Mouse (Mus musculus) intestine, embryonic 15.5 days (tissue): ENCODE measurements around the gene Sirt6. TPM values are rescaled to one million over a fixed set of nuclear protein-coding genes. Genes with fewer than 3 reads are reported as not detected.
A peak's percentile ranks its signal among the peaks of the same experiment; 100 is the strongest.

Source experiments
- ATAC-seq: fragments of 200-750 bp; cut with Nextera tagmentation; 2 replicates; pipeline ENCODE4 v1.8.0; 2017; ENCODE audit warnings: moderate TSS enrichment, moderate library complexity
- H3K27ac ChIP-seq: fragments of 300-500 bp; sonication (generic); 2 replicates; pipeline ENCODE4 v1.5.1; 2015; ENCODE audit warnings: mild to moderate bottlenecking, inconsistent platforms
- H3K27me3 ChIP-seq: fragments of 300-500 bp; sonication (generic); replicated peaks from 2 replicates; pipeline ENCODE4 v1.6.1; 2015; ENCODE audit warnings: inconsistent platforms
- H3K36me3 ChIP-seq: fragments of 300-500 bp; sonication (generic); 2 replicates; pipeline ENCODE4 v1.6.1; 2015; ENCODE audit warnings: inconsistent platforms
- H3K4me1 ChIP-seq: fragments of 300-500 bp; sonication (generic); replicated peaks from 2 replicates; pipeline ENCODE4 v1.6.1; 2015; ENCODE audit warnings: inconsistent platforms
- H3K4me2 ChIP-seq: fragments of 300-500 bp; sonication (generic); replicated peaks from 2 replicates; pipeline ENCODE4 v1.6.1; 2015; ENCODE audit warnings: mild to moderate bottlenecking, inconsistent platforms
- H3K4me3 ChIP-seq: fragments of 300-500 bp; sonication (generic); replicated peaks from 2 replicates; pipeline ENCODE4 v1.5.1; 2015; ENCODE audit warnings: inconsistent platforms
- H3K9ac ChIP-seq: fragments of 300-500 bp; sonication (generic); 2 replicates; pipeline ENCODE4 v1.6.1; 2015; ENCODE audit warnings: inconsistent platforms
- H3K9me3 ChIP-seq: fragments of 300-500 bp; sonication (generic); 2 replicates; pipeline ENCODE4 v1.6.1; 2016; ENCODE audit warnings: inconsistent platforms
- WGBS: fragments of 180-500 bp; shearing (Covaris S2); methylation state at CpG from one replicate; pipeline ENCODE4 v1.1.7; 2015; 5-methylcytosine and 5-hydroxymethylcytosine counted together
- polyA plus RNA-seq: library from polyadenylated mRNA; unstranded; fragments of >200 nt; fragmentation: Nextera tagmentation; extraction: Ambion mirVana; gene quantifications from 2 replicates; pipeline ENCODE4 v1.2.1, GENCODE M21; 2015

Gene Sirt6
- polyA plus RNA-seq, 1 experiment from 2014 or later, result 28.9 TPM

DNA sequence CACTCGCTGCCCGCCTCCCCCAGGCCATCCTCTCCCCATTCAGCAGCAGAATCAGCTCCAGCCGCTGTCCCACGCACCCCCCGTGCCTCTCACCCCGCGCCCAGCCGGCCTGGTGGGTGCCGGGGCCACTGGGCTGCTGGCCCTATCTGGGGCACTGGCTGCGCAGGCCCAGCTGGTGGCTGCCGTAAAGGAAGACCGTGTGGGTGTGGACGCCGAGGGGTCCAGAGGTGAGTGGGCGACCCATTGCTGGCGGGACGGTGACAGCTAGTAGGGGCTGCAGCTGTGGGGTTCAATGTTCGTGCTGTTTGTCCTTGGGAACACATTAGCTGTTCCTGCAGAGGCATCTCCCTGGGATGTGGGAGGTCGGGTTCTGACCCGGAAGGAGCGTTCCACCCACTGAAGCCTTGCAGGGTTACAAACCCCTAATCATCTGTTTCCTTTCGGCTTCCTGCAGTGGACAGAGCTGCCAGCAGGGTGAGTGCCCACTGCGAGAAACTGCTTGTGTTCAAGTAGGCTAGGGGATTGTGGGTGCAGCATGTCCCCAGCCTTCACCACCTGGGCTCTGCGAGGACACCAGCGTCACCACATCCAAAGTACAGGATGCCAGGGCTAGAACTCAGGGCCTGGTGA lies 47.0 kb downstream of the Sirt6 start:
- H3K27me3 ChIP-seq, result 0 out of 2 replicates have a peak, but pooled peaks cover 2% of the 10 kb centered on the region
- no peaks in the 10 kb centered on the region for H3K9me3 ChIP-seq
- H3K4me1 ChIP-seq, result peaks cover 12% of the 10 kb centered on the region; the same call in 1 of the 2 replicates
- H3K4me2 ChIP-seq, result no peak overlapping the region
- H3K4me3 ChIP-seq, result no peak overlapping the region
- H3K27ac ChIP-seq, result no peak overlapping the region
- no peaks in the 10 kb centered on the region for H3K36me3 ChIP-seq
- ATAC-seq, result no peak
- WGBS, result 61% methylated on average over 25 of the region's 25 CpGs
- H3K9ac ChIP-seq, result no peak overlapping the region

DNA sequence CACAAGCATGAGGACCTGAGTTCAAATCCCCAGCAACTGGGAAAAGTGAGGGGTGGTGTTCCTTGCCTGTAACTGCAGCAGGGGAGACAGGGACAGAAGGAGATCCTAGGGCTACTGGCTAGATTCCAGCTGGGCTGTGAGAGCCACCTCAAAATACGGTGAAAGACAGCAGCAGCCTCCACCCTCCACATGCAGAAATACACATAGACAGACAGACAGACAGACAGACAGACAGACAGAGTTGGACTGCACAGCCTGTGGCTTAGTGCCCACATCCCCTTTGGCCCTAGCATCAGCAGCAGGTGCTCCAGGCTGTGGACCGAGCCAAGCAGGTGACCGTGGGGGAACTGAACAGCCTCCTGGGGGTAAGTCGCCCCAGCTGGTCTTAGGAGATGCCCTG lies 47.6 kb downstream of the Sirt6 start:
- H3K9ac ChIP-seq, result no peak overlapping the region
- H3K27me3 ChIP-seq, result 0 out of 2 replicates have a peak, but pooled peaks cover 2% of the 10 kb centered on the region
- WGBS, result 62% methylated on average over 4 of the region's 4 CpGs
- peaks cover 16% of the 10 kb centered on the region; the same call in 1 of the 2 replicates for H3K4me1 ChIP-seq
- no peaks in the 10 kb centered on the region for H3K36me3 ChIP-seq
- H3K9me3 ChIP-seq, result no peaks in the 10 kb centered on the region
- no peak overlapping the region for H3K27ac ChIP-seq
- ATAC-seq, result no peak
- no peak overlapping the region for H3K4me2 ChIP-seq
- no peak overlapping the region for H3K4me3 ChIP-seq

DNA sequence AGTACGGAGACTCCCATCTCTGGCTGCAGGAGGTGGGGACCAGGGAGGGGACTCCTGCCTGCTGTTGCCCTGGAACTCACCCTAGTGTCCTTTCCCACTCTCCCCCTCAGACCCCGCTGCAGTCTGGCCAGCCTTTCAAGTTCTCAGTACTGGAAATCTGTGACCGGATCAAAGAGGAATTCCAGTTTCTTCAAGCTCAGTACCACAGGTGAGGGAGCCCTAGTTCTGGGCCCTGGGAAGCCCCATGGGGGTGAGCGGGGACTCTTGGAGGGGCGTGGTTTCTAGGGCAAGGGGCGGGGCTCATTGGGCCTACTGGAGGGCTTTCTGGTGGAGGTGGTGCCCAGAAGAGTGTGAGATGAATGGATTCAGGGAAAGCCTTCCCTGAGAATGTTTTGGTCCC lies 51.9 kb downstream of the Sirt6 start:
- Histone ChIP-seq H3K4me3 (peak overlapping the region; percentile 60), H3K4me1 (peaks cover 44% of the 10 kb centered on the region), H3K27me3 (0 out of 2 replicates have a peak, but pooled peaks cover 3% of the 10 kb centered on the region), H3K4me2 (peak overlapping the region; percentile 92), H3K36me3 (no peaks in the 10 kb centered on the region), H3K27ac (no peak overlapping the region), H3K9ac (peak overlapping the region; percentile 69), H3K9me3 (no peaks in the 10 kb centered on the region)
- WGBS, result 1% methylated on average over 6 of the region's 6 CpGs
- ATAC-seq, result no peak

GRCm38 (mm10) chr10:81575208-81575631 lies 52.4 kb downstream of the Sirt6 start:
- peak overlapping the region; percentile 60 for H3K4me3 ChIP-seq
- WGBS, result 0% methylated on average over 30 of the region's 30 CpGs
- 0 out of 2 replicates have a peak overlapping the region, but pooled peaks have one; percentile 8 for H3K27ac ChIP-seq
- ATAC-seq, result no peak
- H3K9ac ChIP-seq, result peak overlapping the region; percentile 69
- 0 out of 2 replicates have a peak, but pooled peaks cover 3% of the 10 kb centered on the region for H3K27me3 ChIP-seq
- H3K4me2 ChIP-seq, result peak overlapping the region; percentile 92
- H3K4me1 ChIP-seq, result peaks cover 46% of the 10 kb centered on the region
- no peaks in the 10 kb centered on the region for H3K36me3 ChIP-seq
- H3K9me3 ChIP-seq, result no peaks in the 10 kb centered on the region

- WGBS, result 26% methylated on average over 10 of the region's 10 CpGs
- Histone ChIP-seq H3K9ac (peak within 1 kb of the TSS; percentile 69), H3K36me3 (no peaks in the 10 kb centered on the region), H3K9me3 (no peaks in the 10 kb centered on the region), H3K27ac (peak within 1 kb of the TSS; percentile 44; the same call in 1 of the 2 replicates), H3K4me1 (peaks cover 53% of the 10 kb centered on the region), H3K4me2 (peak within 1 kb of the TSS; percentile 92), H3K4me3 (peak within 1 kb of the TSS; percentile 60), H3K27me3 (0 out of 2 replicates have a peak, but pooled peaks cover 3% of the 10 kb centered on the region)
- no peak for ATAC-seq
These were observed 53.2 kb downstream of the Sirt6 start, which contains the start of gene Tle2 for GRCm38 (mm10) chr10:81574081-81575056. Gene Tle2 (plus strand): TSS chr10:81574561.

- Histone ChIP-seq H3K27me3 (0 out of 2 replicates have a peak, but pooled peaks cover 3% of the 10 kb centered on the region), H3K9ac (no peak overlapping the region), H3K9me3 (no peaks in the 10 kb centered on the region), H3K4me3 (no peak overlapping the region), H3K27ac (peak overlapping the region; percentile 44; the same call in 1 of the 2 replicates), H3K4me2 (peak overlapping the region; percentile 82), H3K4me1 (peaks cover 65% of the 10 kb centered on the region), H3K36me3 (no peaks in the 10 kb centered on the region)
- WGBS, result 18% methylated on average over 9 of the region's 9 CpGs
- no peak for ATAC-seq
These were observed 54.6 kb downstream of the Sirt6 start for GRCm38 (mm10) chr10:81572975-81573374.

DNA sequence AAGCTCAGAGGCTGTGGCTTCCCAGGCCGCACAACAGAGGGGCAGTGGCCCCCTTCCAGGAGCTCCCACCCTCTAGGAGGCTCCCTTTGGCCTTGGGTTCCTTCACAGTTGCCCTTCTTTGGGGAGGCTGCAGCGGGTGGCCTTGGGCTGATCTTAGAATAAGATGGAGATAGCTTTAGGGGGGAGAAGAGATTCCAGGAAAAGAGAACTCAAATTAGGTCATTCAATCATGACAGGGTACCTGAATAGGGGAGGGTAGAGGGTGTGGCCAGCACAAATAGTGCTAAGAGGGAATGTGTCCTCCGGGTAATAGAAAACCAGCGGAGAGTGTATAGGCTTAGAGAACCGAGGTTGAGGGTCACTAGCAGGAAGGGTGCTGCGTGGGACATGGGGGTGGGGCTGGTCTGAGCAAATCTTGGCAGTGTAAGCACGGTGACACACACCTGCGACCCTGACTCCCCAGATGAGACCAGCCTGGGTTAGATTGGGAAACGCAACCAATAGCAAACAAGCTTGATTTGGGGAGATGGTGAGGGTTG lies 55.4 kb downstream of the Sirt6 start:
- ATAC-seq, result peak; percentile 3; the same call in 1 of the 2 replicates
- Histone ChIP-seq H3K4me3 (peak overlapping the region; percentile 27), H3K36me3 (no peaks in the 10 kb centered on the region), H3K4me2 (peak overlapping the region; percentile 82), H3K4me1 (peaks cover 69% of the 10 kb centered on the region), H3K9ac (no peak overlapping the region), H3K27ac (peak overlapping the region; percentile 72), H3K27me3 (0 out of 2 replicates have a peak, but pooled peaks cover 3% of the 10 kb centered on the region), H3K9me3 (no peaks in the 10 kb centered on the region)
- 5% methylated on average over 9 of the region's 9 CpGs for WGBS

Other genes starting within 250 kb of the Sirt6 start
- gene Fzr1, start 249.3 kb downstream of the Sirt6 start, polyA plus RNA-seq, result 83.2 and 85.7 TPM in 2 replicates
- 89.2 and 100 TPM in 2 replicates for gene Dohh, start 243.4 kb downstream of the Sirt6 start, polyA plus RNA-seq
- 2.8 and 3.6 TPM in 2 replicates for gene Gm48551, start 243.3 kb downstream of the Sirt6 start, polyA plus RNA-seq
- 1.4 TPM in 1 of 2 replicates, not detected in the other for gene Gm48552, start 238.8 kb downstream of the Sirt6 start, polyA plus RNA-seq
- gene Smim24, start 234.7 kb downstream of the Sirt6 start, polyA plus RNA-seq, result 235 and 288 TPM in 2 replicates
- gene Nfic, start 172.2 kb downstream of the Sirt6 start, polyA plus RNA-seq, result 52.8 and 56.0 TPM in 2 replicates
- gene Celf5, start 145.1 kb downstream of the Sirt6 start, polyA plus RNA-seq, result 1.7 TPM in 2 replicates
- gene Ncln, start 131.4 kb downstream of the Sirt6 start, polyA plus RNA-seq, result 98.5 and 118 TPM in 2 replicates
- 1.0 and 1.1 TPM in 2 replicates for gene S1pr4, start 127.7 kb downstream of the Sirt6 start, polyA plus RNA-seq
- gene Gna15, start 103.6 kb downstream of the Sirt6 start, polyA plus RNA-seq, result 0.92 and 0.97 TPM in 2 replicates
- 245 and 269 TPM in 2 replicates for gene Gna11, start 82.6 kb downstream of the Sirt6 start, polyA plus RNA-seq
- gene Aes, start 68.3 kb downstream of the Sirt6 start, polyA plus RNA-seq, result 743 and 808 TPM in 2 replicates
- 14.5 and 17.8 TPM in 2 replicates for gene Tle2, start 53.2 kb downstream of the Sirt6 start, polyA plus RNA-seq
- gene Tle6, start 26.7 kb downstream of the Sirt6 start, polyA plus RNA-seq, result 19.9 and 26.0 TPM in 2 replicates
- 0.85 and 1.00 TPM in 2 replicates for gene BC025920, start 21.5 kb downstream of the Sirt6 start, polyA plus RNA-seq
- 8.4 and 9.8 TPM in 2 replicates for gene Ankrd24, start 743 bp upstream of the Sirt6 start, polyA plus RNA-seq
- gene Gm10778, start 21.3 kb upstream of the Sirt6 start, polyA plus RNA-seq, result 3.9 and 4.6 TPM in 2 replicates
- gene Zfp433, start 77.0 kb upstream of the Sirt6 start, polyA plus RNA-seq, result 12.3 and 12.7 TPM in 2 replicates
- gene Gm3055, start 143.4 kb upstream of the Sirt6 start, polyA plus RNA-seq, result 6.3 and 8.2 TPM in 2 replicates
- 2.7 and 2.8 TPM in 2 replicates for gene Gm4767, start 184.4 kb upstream of the Sirt6 start, polyA plus RNA-seq
- gene Gm32687, start 236.1 kb upstream of the Sirt6 start, polyA plus RNA-seq, result 5.5 and 6.3 TPM in 2 replicates